In the genomic region with DNA sequence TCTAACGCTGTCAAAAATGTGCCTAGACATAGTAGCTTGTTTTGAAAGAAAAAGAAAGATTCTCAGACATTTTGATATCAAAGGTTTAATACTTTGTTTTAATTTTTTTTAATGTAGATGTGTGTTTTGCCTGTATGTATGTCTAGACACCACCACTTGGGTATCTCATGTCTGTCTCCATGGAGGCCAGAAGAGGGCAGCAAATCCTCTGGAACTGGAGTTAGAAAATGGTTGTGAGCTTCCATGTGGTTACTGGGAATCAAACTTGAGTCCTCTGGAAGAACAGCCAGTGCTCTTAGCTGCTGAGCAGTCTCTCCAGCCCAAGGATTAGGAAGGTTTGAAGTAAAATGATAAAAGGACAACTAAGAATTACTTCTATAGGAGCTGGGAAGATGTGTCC, we compare ENCODE assay signal across 22 mouse cellular contexts. TPM values are rescaled to one million over a fixed set of nuclear protein-coding genes. Genes with fewer than 3 reads are reported as not detected.
DNase-seq lines count a peak whose midpoint lies in the region; ATAC-seq and TF ChIP-seq lines count a peak whose summit lies in the region.
"Had no signal": no experiment of that assay in that cellular context is flagged by ENCODE, and none has a peak within 500 bp of the region (broad histone marks: within the 10 kb centered on the region; RNA-seq: fewer than 3 reads in every experiment).

No protein-coding gene starts in this region.

- TF ChIP-seq POLR2A in brain, embryonic 14.5 days (IDR thresholded peaks at IDR 0.05; ENCODE audit: borderline replicate concordance, extremely low read depth, insufficient read depth, insufficient read length, poor library complexity, severe bottlenecking): no peak

- H3K36me3 ChIP-seq in liver, embryonic 14.5 days (replicated peaks; ENCODE audit: control insufficient read depth, insufficient read depth, low read depth): peaks cover 56% of the 10 kb centered on the region
- peaks cover 93% of the 10 kb centered on the region for H3K36me3 ChIP-seq in liver, embryonic 12.5 days
- peaks cover 96% of the 10 kb centered on the region for H3K36me3 ChIP-seq in E14TG2a.4 (ENCODE audit: insufficient read depth, low read length)

- H3K27ac ChIP-seq in gastrocnemius, adult 2 months: no peak overlapping the region
- H3K27ac ChIP-seq in liver, embryonic 14.5 days: no peak overlapping the region
- no peak overlapping the region for H3K27ac ChIP-seq in liver, embryonic 12.5 days

- TF ChIP-seq EP300 in liver, embryonic 14.5 days (IDR thresholded peaks at IDR 0.05; ENCODE audit: low read depth): no peak

- no peak for DNase-seq in gastrocnemius, adult 2 months
- no peak for DNase-seq in gastrocnemius, postnatal 10 days
- DNase-seq in liver, embryonic 14.5 days (ENCODE audit: low read depth in 3 of 3, low spot score in 3 of 3): no peak
- no peak for DNase-seq in brain, embryonic 14.5 days (ENCODE audit: low read depth)
- no peak for DNase-seq in cerebellum, postnatal 36 days
- no peak for DNase-seq in neural tube, embryonic 10.5 days (ENCODE audit: extremely low spot score, low spot score)
- DNase-seq: adrenal gland, adult 2 months; cerebellum, adult 18-20 months; gastrocnemius, postnatal 14 days; heart, postnatal 36 days; kidney, postnatal 25 days; right cerebral cortex, postnatal 4 days had no signal

- TF ChIP-seq CTCF in gastrocnemius, adult 2 months (IDR thresholded peaks at IDR 0.05): peak; percentile 36
- TF ChIP-seq CTCF in liver, embryonic 14.5 days (IDR thresholded peaks at IDR 0.05; ENCODE audit: low read depth): peak; percentile 43
- peak; percentile 15; the same call in 1 of the 2 replicates for TF ChIP-seq CTCF in E14TG2a.4 (conservative IDR thresholded peaks at IDR 0.05; ENCODE audit: low read length)
- TF ChIP-seq CTCF in brain, embryonic 14.5 days (IDR thresholded peaks at IDR 0.05; ENCODE audit: borderline replicate concordance, extremely low read depth, insufficient read depth, insufficient read length): peak; percentile 34; the same call in 1 of the 2 replicates

- intact Hi-C loops in gastrocnemius, adult 2 months (cut with DNase I): no loop called here

- no peaks in the 10 kb centered on the region for H3K27me3 ChIP-seq in liver, embryonic 14.5 days (ENCODE audit: control insufficient read depth, insufficient read depth, low read length)
- H3K27me3 ChIP-seq in liver, embryonic 12.5 days (replicated peaks): no peaks in the 10 kb centered on the region
- H3K27me3 ChIP-seq in E14TG2a.4 (ENCODE audit: insufficient read depth, low read length): no peaks in the 10 kb centered on the region

- no peak for ATAC-seq in liver, embryonic 14.5 days (ENCODE audit: insufficient read depth)
- ATAC-seq in liver, embryonic 12.5 days: no peak

- H3K4me3 ChIP-seq in gastrocnemius, adult 2 months: no peak overlapping the region
- H3K4me3 ChIP-seq in liver, embryonic 14.5 days (ENCODE audit: insufficient read depth in 1 of 2, low read depth in 2 of 2, low read length in 2 of 2): no peak overlapping the region
- no peak overlapping the region for H3K4me3 ChIP-seq in liver, embryonic 12.5 days
- no peak overlapping the region for H3K4me3 ChIP-seq in E14TG2a.4 (replicated peaks; ENCODE audit: low read length)
- H3K4me3 ChIP-seq: erythroblast, embryonic 14.5 days had no signal

- no peaks in the 10 kb centered on the region for H3K9me3 ChIP-seq in liver, embryonic 14.5 days (ENCODE audit: control insufficient read depth, low read length)
- H3K9me3 ChIP-seq in liver, embryonic 12.5 days (replicated peaks): no peaks in the 10 kb centered on the region
- no peaks in the 10 kb centered on the region for H3K9me3 ChIP-seq in E14TG2a.4 (ENCODE audit: low read length)

- no peak overlapping the region for H3K9ac ChIP-seq in liver, embryonic 14.5 days (replicated peaks)
- H3K9ac ChIP-seq in liver, embryonic 12.5 days: no peak overlapping the region

- 78% methylated on average over 1 of the region's 1 CpGs for WGBS in liver, embryonic 14.5 days (ENCODE audit: insufficient replicate concordance)
- 91% methylated on average over 1 of the region's 1 CpGs for WGBS in liver, embryonic 12.5 days (ENCODE audit: insufficient replicate concordance)

- no peak overlapping the region for H3K4me2 ChIP-seq in liver, embryonic 14.5 days (ENCODE audit: low read depth)
- H3K4me2 ChIP-seq in liver, embryonic 12.5 days: no peak overlapping the region
- H3K4me2 ChIP-seq: heart, embryonic 11.5 days had no signal

- no peaks in the 10 kb centered on the region; a peak in 1 of 4 replicates for H3K4me1 ChIP-seq in liver, embryonic 14.5 days (replicated peaks; ENCODE audit: control insufficient read depth in 2 of 2, insufficient read depth in 2 of 2, low read length in 1 of 2)
- peaks cover 7% of the 10 kb centered on the region; the same call in 1 of the 2 replicates for H3K4me1 ChIP-seq in liver, embryonic 12.5 days
- peaks cover under 1% of the 10 kb centered on the region; the same call in 1 of the 2 replicates for H3K4me1 ChIP-seq in E14TG2a.4 (replicated peaks; ENCODE audit: low read depth, low read length)

RNA-seq across cellular contexts. Expression of a gene that starts 10.1 kb away (rescaled TPM):
- total RNA-seq in gastrocnemius, adult 2 months (2021): 10 to 100 TPM; 80.0 to 99.7 TPM
- total RNA-seq in gastrocnemius, postnatal 10 days (2021): 10 to 100 TPM; 72.5 to 77.2 TPM
- polyA plus RNA-seq in liver, embryonic 14.5 days (2012; rRNA removed): 13.9 and 23.8 TPM in 2 replicates
- polyA plus RNA-seq in liver, embryonic 14.5 days (2014; fragmentation: Nextera tagmentation; extraction: Ambion mirVana): 46.6 and 49.4 TPM in 2 replicates
- polyA plus RNA-seq in liver, embryonic 12.5 days (2016; fragmentation: Nextera tagmentation; extraction: Ambion mirVana): 60.1 and 61.4 TPM in 2 replicates
- 71.6 and 85.3 TPM in 2 replicates for polyA plus RNA-seq in brain, embryonic 14.5 days (2012; rRNA removed)

RNA-seq across cellular contexts. Expression of a gene that starts 13.0 kb away (rescaled TPM):
- total RNA-seq in gastrocnemius, adult 2 months (2021): 10 to 100 TPM; 59.0 to 62.1 TPM
- total RNA-seq in gastrocnemius, postnatal 10 days (2021): 10 to 100 TPM; 58.5 to 62.1 TPM
- polyA plus RNA-seq in liver, embryonic 14.5 days (2012; rRNA removed): 34.6 and 55.2 TPM in 2 replicates
- 148 and 150 TPM in 2 replicates for polyA plus RNA-seq in liver, embryonic 14.5 days (2014; fragmentation: Nextera tagmentation; extraction: Ambion mirVana)
- polyA plus RNA-seq in liver, embryonic 12.5 days (2016; fragmentation: Nextera tagmentation; extraction: Ambion mirVana): 170 and 171 TPM in 2 replicates
- 103 and 126 TPM in 2 replicates for polyA plus RNA-seq in brain, embryonic 14.5 days (2012; rRNA removed)

RNA-seq across cellular contexts. Expression of a gene that starts 38.6 kb away (rescaled TPM):
- total RNA-seq in gastrocnemius, adult 2 months (2021): not detected
- not detected for total RNA-seq in gastrocnemius, postnatal 10 days (2021)
- not detected in 2 replicates for polyA plus RNA-seq in liver, embryonic 14.5 days (2012; rRNA removed)
- polyA plus RNA-seq in liver, embryonic 14.5 days (2014; fragmentation: Nextera tagmentation; extraction: Ambion mirVana): not detected in 2 replicates
- polyA plus RNA-seq in liver, embryonic 12.5 days (2016; fragmentation: Nextera tagmentation; extraction: Ambion mirVana): not detected in 2 replicates
- polyA plus RNA-seq in brain, embryonic 14.5 days (2012; rRNA removed): not detected in 2 replicates
- total RNA-seq: gastrocnemius, postnatal 14 days; heart, postnatal 36 days; layer of hippocampus, postnatal 14 days; left cerebral cortex, postnatal 36 days; megakaryocyte, adult 5-6 weeks; monocyte, adult 5-6 weeks had no signal
- polyA plus RNA-seq: adrenal gland, adult 2 months; cortical plate, adult 2 months; erythroblast, embryonic 14.5 days; heart, embryonic 11.5 days; neural tube, embryonic 14.5 days had no signal
